8 mouse cellular contexts compared by ENCODE assay signal in the genomic region with DNA sequence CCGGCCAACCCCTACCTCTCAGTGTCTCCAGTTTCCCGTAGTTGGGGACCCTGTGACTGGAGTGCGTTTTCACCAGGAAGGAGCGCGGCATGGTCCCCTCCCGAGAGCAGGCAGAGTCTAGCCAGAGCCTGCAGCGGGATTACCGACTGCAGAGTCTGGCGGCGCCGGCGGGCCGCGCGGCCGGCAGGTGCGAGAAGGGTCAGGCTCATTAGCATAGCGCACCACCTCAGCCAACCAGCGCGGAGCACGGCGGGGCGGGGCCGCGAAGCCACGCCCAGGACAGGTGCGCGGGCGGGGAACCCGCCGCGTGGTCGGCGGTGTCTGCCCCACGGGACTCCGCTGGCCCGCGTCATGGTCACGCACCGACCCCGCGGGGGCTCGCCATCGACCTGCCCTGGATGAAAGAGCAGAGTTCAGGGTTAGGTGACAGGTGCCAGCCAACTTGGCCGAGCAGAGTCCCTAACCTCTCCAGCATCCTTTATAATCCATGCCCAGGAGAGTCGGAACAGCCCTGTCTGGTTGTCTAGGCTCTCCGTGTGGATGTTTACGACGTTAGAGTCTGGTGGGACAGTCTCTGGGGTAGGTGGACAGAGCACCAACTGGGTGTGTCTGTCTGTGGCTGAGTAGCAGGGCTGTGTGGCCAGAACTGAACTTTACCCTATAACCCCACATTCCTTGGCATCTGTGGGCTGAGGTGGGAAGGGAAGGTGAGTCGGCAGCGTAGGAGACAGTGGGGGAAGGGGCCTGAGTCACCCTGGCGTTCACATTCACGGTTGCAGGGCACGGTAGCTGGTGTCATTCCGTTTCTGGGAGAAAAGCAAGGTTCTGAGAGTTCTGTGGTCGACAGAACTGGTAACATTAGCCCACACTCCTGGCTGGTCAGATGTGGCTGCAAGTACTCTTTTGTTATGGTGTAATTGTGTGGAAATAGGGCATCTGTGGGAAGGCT. TPM values are rescaled to one million over a fixed set of nuclear protein-coding genes. Genes with fewer than 3 reads are reported as not detected.
A peak's percentile ranks its signal among the peaks of the same experiment; 100 is the strongest.
DNase-seq lines count a peak whose midpoint lies in the region; ATAC-seq and TF ChIP-seq lines count a peak whose summit lies in the region.

A gene (minus strand): TSS at position 210 of the 949 bp plus-strand sequence.

- no peak for TF ChIP-seq CTCF in Patski (IDR thresholded peaks at IDR 0.05)

- DNase-seq in 3134 (ENCODE audit: extremely low read depth, insufficient read length, low spot score): peak; percentile 53
- DNase-seq in Patski (ENCODE audit: low read depth, low spot score): peak; percentile 47
- DNase-seq in embryonic facial prominence, embryonic 10.5 days (ENCODE audit: low spot score): peak; percentile 73
- DNase-seq in kidney, postnatal 25 days: peak; percentile 78 to 92
- peak; percentile 35 to 54 for DNase-seq in spleen, postnatal 14 days (ENCODE audit: low spot score in 2 of 2)
- DNase-seq in right cerebral cortex, postnatal 25 days: no peak

- H3K27me3 ChIP-seq in Patski: no peaks in the 10 kb centered on the region
- peaks cover 78% of the 10 kb centered on the region for H3K27me3 ChIP-seq in embryonic facial prominence, embryonic 10.5 days (replicated peaks; ENCODE audit: low read depth, poor library complexity, severe bottlenecking)
- peaks cover 8% of the 10 kb centered on the region; the same call in 1 of the 2 replicates for H3K27me3 ChIP-seq in heart, embryonic 16.5 days (ENCODE audit: control insufficient read depth, insufficient read depth, low read length)

- in situ Hi-C loops in Patski (cut with MboI; ENCODE audit: low pct_unique_long_range_greater_than_20kb): no loop called here

- peak; percentile 31 for ATAC-seq in Patski
- ATAC-seq in heart, embryonic 16.5 days (replicated peaks; ENCODE audit: extremely low read depth, insufficient read depth, low FRiP score): peak; percentile 66
- peak; percentile 45 for ATAC-seq in megakaryocyte progenitor cell, adult 5-6 weeks (replicated peaks; ENCODE audit: poor library complexity)

- 3% methylated on average over 56 of the region's 56 CpGs for WGBS in embryonic facial prominence, embryonic 10.5 days
- WGBS in heart, embryonic 16.5 days: 5% methylated on average over 56 of the region's 56 CpGs

- H3K4me2 ChIP-seq in heart, embryonic 16.5 days (ENCODE audit: low read depth, low read length): peak within 1 kb of the TSS; percentile 86

- peaks cover 8% of the 10 kb centered on the region for H3K36me3 ChIP-seq in embryonic facial prominence, embryonic 10.5 days (replicated peaks)
- 0 out of 2 replicates have a peak, but pooled peaks cover 3% of the 10 kb centered on the region for H3K36me3 ChIP-seq in heart, embryonic 16.5 days (ENCODE audit: control insufficient read depth, insufficient read depth)

- H3K27ac ChIP-seq in embryonic facial prominence, embryonic 10.5 days (replicated peaks): peak within 1 kb of the TSS; percentile 36; the same call in 1 of the 2 replicates
- no peak within 1 kb of the TSS for H3K27ac ChIP-seq in heart, embryonic 16.5 days (ENCODE audit: low read length)

- CTCF ChIA-PET in Patski (lab: Charles Lee): interaction anchor here (2.3 kb wide), 1 partner anchor 16 kb away, joined by 12 read pairs; a partner anchor contains a TSS

- no peaks in the 10 kb centered on the region for H3K9me3 ChIP-seq in embryonic facial prominence, embryonic 10.5 days
- no peaks in the 10 kb centered on the region for H3K9me3 ChIP-seq in heart, embryonic 16.5 days (replicated peaks; ENCODE audit: control insufficient read depth, low read length)

- POLR2A ChIA-PET in Patski (lab: Charles Lee): interaction anchor here (0.6 kb wide), 1 partner anchor 8 kb away, joined by 3 read pairs; no protein-coding TSS in a partner anchor

- H3K4me1 ChIP-seq in embryonic facial prominence, embryonic 10.5 days: peaks cover 54% of the 10 kb centered on the region
- H3K4me1 ChIP-seq in heart, embryonic 16.5 days (ENCODE audit: control insufficient read depth, insufficient read depth, low read length): peaks cover 34% of the 10 kb centered on the region

- H3K9ac ChIP-seq in heart, embryonic 16.5 days (ENCODE audit: low read length): peak within 1 kb of the TSS; percentile 67

- H3K4me3 ChIP-seq in embryonic facial prominence, embryonic 10.5 days: peak within 1 kb of the TSS; percentile 50
- peak within 1 kb of the TSS; percentile 53 for H3K4me3 ChIP-seq in heart, embryonic 16.5 days (ENCODE audit: low read length)

RNA-seq across cellular contexts. Expression of the gene that starts here (rescaled TPM):
- 0.17 TPM for polyA plus RNA-seq in Patski (2021)
- 0.57 and 0.67 TPM in 2 replicates for polyA plus RNA-seq in embryonic facial prominence, embryonic 10.5 days (2016; fragmentation: Nextera tagmentation; extraction: Ambion mirVana)
- polyA plus RNA-seq in heart, embryonic 16.5 days (2015; fragmentation: Nextera tagmentation; extraction: Ambion mirVana): 2.8 and 3.6 TPM in 2 replicates
- total RNA-seq in megakaryocyte progenitor cell, adult 5-6 weeks (2015): 0.30 TPM in 1 of 2 replicates, not detected in the other
- total RNA-seq in megakaryocyte progenitor cell, adult 5-6 weeks (2017): not detected in 2 replicates

Comparison
In these comparisons a context has a peak if more than half of its experiments do, and no peak if none do; other contexts are left out.
1. Peak in DNase-seq and ATAC-seq in Patski; RNA of the gene not detected or under 1 TPM.
2. Peak in DNase-seq, H3K4me3 ChIP-seq and H3K27ac ChIP-seq in embryonic facial prominence, embryonic 10.5 days; RNA of the gene not detected or under 1 TPM.
3. Peak in ATAC-seq in megakaryocyte progenitor cell, adult 5-6 weeks; RNA of the gene not detected or under 1 TPM.